Mouse (Mus musculus): ENCODE results near the gene Snrpf. TPM values are rescaled to one million over a fixed set of nuclear protein-coding genes. Genes with fewer than 3 reads are reported as not detected.

The Snrpf gene
- total RNA-seq, 2 experiments from 2014 or later = 11.7 to 12.6 TPM

Other genes with a start within 250 kb of the Snrpf start
- 10 to 100 TPM; 53.5 to 59.1 TPM for gene Lta4h, start 136.3 kb downstream of the Snrpf start, total RNA-seq (2021)
- under 1 TPM in 1 of 2 experiments, not detected in 1; 0.25 TPM for gene Hal, start 100.9 kb downstream of the Snrpf start, total RNA-seq (2021)
- under 1 TPM; 0.27 to 0.40 TPM for gene Amdhd1, start 49.7 kb downstream of the Snrpf start, total RNA-seq (2021)
- gene Ccdc38, start 49.1 kb downstream of the Snrpf start, total RNA-seq (2021) = not detected
- gene Ntn4, start 51.0 kb upstream of the Snrpf start, total RNA-seq (2021) = 1 to 10 TPM; 6.0 to 6.2 TPM
- not detected for gene Usp44, start 241.8 kb upstream of the Snrpf start, total RNA-seq (2021)

All from layer of hippocampus, postnatal 36 days (tissue).